Mouse (Mus musculus) heart, postnatal 0 days (tissue): Measurements from ENCODE around the gene Hsd17b14.

Experiments
- CTCF ChIP-seq: IDR thresholded peaks from 2 replicates; pipeline ENCODE4 v1.5.1; 2016; ENCODE audit warnings: antibody characterized with exemption, control low read depth, low read depth
- EP300 ChIP-seq: IDR thresholded peaks from 2 replicates; pipeline ENCODE4 v1.6.1; 2016; ENCODE audit warnings: antibody characterized with exemption, low read depth

GRCm38 (mm10) chr7:45561624-45562520, 7.2 kb downstream of the Hsd17b14 start:
- TF ChIP-seq EP300 = no peak
- TF ChIP-seq CTCF = no peak
